Mouse (Mus musculus) midbrain, embryonic 13.5 days (tissue): ENCODE measurements around the gene Iah1. TPM values are rescaled to one million over a fixed set of nuclear protein-coding genes. Genes with fewer than 3 reads are reported as not detected.

Experiments used
- polyA plus RNA-seq: library from polyadenylated mRNA; unstranded; fragments of >200 nt; fragmentation: Nextera tagmentation; extraction: Ambion mirVana; gene quantifications from 2 replicates; pipeline ENCODE4 v1.2.1, GENCODE M21; 2015

Gene Iah1
- polyA plus RNA-seq, 1 experiment from 2014 or later = 44.7 TPM

Other genes with a start within 250 kb of the Iah1 start
- gene Cpsf3, start 31.0 kb upstream of the Iah1 start, polyA plus RNA-seq = 116 and 119 TPM in 2 replicates
- 37.2 and 40.3 TPM in 2 replicates for gene Itgb1bp1, start 30.1 kb upstream of the Iah1 start, polyA plus RNA-seq
- gene Adam17, start 57.2 kb downstream of the Iah1 start, polyA plus RNA-seq = 21.0 and 23.0 TPM in 2 replicates
- 1,158 and 1,235 TPM in 2 replicates for gene Ywhaq, start 101.2 kb downstream of the Iah1 start, polyA plus RNA-seq